Mouse (Mus musculus) spleen, postnatal 36 days (tissue): ENCODE measurements at regions not wholly inside any gene's neighbourhood (a gene's known extent, or its start where the extent isn't known, plus 50 kb on each side); places are given as distances from the start of the nearest gene placed in this dataset.

ENCODE experiments used
- DNase-seq, 2 experiments: peaks; one replicate each; pipeline ENCODE4 v3.0.0; 2022; ENCODE audit warnings: low spot score in 2 of 2, mixed read lengths in 1 of 2

- no peak for DNase-seq
Observed at GRCm38 (mm10) chr14:90488301-90488700, 2017.1 kb upstream of the Pcdh20 start.

DNA sequence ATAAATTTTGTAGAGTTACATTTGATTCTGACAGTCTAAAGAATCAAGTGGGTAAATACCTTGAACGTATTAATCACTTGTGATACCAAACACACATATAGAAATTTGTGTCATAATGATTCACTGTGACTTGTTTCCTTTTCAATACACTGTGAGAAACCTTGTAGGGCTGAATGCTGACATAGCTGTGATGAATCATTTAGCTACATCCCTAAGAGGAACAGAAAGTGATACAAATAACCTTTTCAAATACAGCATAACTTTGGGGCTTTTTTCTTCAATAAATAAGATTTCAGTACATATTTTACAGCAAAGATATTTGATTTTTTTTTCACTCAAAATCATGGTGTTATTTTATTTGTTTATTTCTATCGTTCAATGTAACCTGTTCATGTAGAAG lies 1976.8 kb upstream of the Pcdh20 start:
- DNase-seq, result no peak

DNA sequence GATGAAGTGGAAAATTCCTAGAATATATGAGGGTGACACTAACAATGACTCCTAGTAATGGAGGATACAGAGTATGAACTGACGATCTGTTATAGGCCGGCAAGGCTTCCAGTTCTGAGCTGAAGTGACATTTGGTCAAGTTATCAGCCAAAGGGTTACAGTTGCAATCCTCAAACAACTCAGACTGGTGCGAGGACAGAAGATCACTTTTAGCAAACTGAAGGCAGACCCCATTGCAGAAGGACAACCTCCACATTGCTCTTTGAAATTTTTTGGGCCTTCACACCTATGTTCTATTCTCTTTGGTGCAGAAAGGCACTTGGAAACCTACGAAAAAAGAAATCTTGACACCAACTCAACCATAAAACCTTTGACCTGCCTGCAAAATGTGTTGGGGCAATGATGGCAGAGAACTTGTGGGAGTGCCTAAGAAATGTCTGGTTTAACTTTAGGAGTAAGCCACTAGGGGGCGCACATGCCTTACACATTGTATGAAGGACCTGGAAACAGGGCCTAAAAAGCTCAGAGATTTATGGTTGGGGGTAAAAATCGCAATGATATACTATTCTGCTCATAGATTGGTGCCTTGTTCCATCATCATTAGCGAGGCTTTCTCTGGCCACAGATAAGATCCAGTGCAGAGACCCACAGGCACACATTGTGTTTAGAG lies 1961.8 kb upstream of the Pcdh20 start:
- no peak for DNase-seq

- DNase-seq, result no peak
Observed at GRCm38 (mm10) chr14:90412707-90413106, 1941.5 kb upstream of the Pcdh20 start.

- DNase-seq, result no peak
Observed at GRCm38 (mm10) chr14:90406350-90406749, 1935.2 kb upstream of the Pcdh20 start.

DNA sequence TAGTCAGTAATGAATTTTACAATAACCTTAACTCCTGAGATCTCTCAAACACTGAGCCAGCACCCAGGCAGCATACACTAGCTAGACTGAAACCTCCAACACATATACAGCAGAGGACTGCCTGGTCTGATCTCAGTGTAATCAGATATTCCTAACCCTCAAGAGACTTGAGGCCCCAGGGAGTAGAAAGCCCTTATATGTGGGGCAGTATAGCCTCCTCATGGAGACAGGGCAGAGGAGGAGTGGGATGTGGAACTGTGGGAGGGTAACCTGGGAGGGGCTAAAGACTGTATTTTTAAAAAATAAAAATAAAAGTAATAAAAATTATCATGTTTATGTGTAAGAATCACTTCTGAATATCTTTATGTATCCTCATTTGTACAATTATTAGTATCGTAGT lies 1934.3 kb upstream of the Pcdh20 start:
- no peak for DNase-seq

DNA sequence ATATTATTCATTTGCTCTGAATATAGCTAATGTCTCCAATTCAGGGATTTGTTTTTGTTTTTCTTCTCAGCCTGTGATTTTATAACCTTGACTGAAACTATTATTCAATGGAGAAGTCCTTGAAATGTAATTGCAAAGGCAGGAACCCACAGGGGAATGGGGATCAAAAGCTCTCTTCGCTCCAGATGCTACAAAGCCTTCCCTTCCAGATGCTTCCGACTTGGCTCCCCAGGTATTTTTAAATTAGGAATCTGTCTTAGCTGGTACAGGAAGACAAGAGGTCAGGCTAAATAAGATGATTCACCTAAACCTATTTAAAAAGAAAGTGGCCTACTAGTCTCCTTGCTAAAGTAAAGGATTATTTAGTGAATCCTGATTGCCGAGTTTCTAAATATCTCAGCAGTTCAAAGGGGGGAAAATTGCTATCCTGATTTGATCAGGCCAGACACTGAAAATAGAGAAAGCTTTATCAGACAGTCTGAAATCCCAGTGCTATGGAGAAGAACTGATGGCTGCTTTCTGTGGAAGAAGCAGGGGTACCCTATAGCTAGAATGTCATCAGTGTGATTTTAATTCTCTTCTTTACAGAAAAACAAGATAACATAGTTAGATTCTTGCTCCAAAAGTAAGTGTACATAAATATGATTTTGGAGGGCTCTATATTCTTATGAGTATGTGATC lies 1896.2 kb upstream of the Pcdh20 start:
- no peak for DNase-seq

- DNase-seq, result no peak
Observed at GRCm38 (mm10) chr14:90334541-90334940, 1863.3 kb upstream of the Pcdh20 start.

DNA sequence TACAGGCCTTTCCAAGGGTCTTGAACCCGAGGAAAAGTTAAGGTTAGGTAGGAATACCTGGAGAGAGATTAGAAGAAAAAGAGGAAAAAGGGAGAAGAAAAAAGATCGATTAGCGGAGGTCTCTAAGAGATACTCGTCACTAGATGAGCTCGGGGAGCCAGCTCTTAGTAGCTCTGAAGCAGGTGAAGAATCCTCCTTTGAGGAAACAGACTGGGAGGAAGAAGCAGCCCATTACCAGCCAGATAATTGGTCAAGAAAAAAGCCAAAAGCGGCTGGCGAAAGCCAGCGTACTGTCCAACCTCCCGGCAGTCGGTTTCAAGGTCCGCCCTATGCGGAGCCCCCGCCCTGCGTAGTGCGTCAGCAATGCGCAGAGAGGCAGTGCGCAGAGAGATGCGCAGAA lies 1824.3 kb upstream of the Pcdh20 start:
- peak; percentile 16 to 31 for DNase-seq

- no peak for DNase-seq
Observed at GRCm38 (mm10) chr14:90246042-90246441, 1774.8 kb upstream of the Pcdh20 start.

DNA sequence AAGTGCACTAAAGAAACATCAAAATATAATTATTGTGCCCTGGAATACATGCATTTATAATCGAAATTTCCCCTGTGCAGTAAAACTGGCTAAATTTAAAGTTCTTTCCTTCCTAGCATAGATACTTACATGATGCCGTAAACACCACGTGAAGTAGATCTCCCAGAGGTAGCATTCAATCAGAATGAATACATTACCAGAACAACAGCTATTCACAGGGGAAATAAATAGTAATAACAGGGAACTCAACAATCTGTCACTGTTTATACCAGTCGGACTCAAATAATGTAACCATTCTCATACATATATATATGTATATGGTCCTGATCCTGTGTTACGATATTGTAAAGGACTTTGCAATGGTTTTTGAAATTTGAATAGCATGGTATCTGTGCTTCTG lies 1761.5 kb upstream of the Pcdh20 start:
- no peak for DNase-seq

DNA sequence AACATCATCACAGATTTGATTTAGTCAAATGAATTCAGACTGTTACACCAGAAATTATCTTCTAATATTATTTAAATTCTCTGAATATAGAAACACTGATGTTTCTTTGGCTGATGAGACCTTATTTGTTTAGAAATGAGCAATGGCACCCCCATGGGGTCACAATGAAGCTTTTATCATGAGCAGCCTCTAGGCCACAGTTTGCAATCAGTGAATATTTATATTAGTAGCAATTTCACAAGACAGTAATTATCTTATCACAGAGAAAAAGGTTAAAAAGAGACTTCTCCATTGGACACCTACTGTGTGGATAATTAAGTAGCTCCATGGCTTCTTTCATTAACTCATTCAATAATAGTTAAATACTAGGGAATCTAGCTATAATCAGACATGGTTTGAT lies 1729.1 kb upstream of the Pcdh20 start:
- DNase-seq, result no peak

DNA sequence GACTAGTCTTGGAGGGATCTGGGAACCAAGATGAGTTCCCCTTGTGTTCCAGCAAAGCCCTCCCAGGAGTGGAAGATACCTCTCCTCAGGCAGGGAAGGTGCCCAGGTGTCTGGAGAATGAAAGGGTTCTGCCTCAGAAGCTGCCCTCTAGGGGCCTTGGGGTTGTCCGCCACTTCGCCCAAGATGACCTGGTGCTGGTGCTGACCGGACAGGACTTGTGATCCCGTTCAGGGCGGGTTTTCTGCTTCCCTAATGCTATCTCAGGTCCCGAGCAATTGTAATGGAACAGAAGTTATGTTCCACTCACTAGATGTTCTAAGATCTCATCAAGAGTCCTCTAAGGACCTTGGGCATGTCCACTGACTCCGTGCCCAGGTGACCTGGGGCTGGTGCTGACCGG lies 1726.6 kb upstream of the Pcdh20 start:
- DNase-seq, result no peak

DNA sequence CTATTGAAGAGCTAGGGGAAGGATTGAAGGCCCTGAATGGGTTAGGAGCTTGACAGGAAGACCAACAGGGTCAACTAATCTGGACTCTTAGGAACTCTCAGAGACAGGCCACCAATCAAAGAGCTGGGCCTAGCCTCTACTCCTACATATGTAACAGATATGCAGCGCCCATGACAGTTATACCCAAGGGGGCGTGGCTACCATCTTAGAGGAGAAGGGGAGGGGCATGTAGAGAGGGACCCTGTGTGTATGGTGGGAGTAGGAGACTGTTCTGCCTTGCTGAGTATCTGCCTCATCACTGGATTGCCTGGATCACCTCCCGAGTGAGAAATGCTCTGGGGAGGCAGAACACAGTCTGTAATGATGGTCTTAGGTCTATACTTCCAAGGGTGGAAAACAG lies 1701.5 kb upstream of the Pcdh20 start:
- no peak for DNase-seq
